Mouse (Mus musculus) gastrocnemius, adult 8-10 months (tissue): ENCODE data around the gene Smarcb1. TPM values are rescaled to one million over a fixed set of nuclear protein-coding genes. Genes with fewer than 3 reads are reported as not detected.

Experiments
- DNase-seq, 2 experiments: peaks; one replicate each; pipeline ENCODE4 v3.0.0; 2022; ENCODE audit warnings: low spot score in 2 of 2
- total RNA-seq, 4 experiments: library from RNA; stranded (reverse); gene quantifications; 2 replicates each; pipeline ENCODE4 v1.2.4; 2022

Smarcb1 gene
- total RNA-seq, result 10 to 100 TPM; 11.0 to 16.7 (median 11.5) TPM

DNA sequence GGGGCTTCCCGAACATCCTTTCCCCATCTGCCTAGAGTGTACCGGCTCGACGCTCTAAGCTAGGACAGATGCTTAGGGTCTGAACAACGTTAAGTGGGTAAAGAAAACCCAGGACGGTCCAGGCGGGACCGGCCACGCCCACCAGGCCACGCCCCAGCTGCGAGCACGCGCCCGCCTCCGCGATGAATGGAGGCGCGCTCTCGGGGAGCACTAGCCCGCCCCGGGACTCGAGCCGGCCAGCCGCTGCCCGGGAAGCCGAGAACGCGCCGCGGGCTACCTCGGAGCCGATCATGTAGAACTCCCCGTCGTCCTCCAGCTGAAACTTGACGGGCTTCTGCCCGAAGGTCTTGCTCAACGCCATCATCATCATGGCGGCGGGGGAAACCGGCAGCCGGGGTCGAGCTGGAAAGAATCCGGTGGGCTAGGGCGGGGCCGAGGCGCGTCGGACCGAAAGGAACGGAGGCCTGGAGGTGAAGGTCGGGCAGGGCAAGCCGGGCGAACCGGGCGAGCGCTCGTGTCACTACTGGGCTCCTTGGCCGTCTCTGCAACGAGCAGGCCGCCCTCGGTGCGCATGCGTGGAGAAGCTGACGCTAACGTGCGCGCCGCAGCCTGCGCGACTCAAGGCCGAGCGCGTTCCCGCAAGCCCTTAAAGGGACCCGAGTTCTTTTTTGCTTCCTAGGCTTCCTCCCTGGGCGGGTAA, at the start of gene Smarcb1:
Gene Smarcb1 (minus strand): TSS at position 592 of the 700 bp plus-strand sequence.
- DNase-seq, result peak; percentile 91 to 94

DNA sequence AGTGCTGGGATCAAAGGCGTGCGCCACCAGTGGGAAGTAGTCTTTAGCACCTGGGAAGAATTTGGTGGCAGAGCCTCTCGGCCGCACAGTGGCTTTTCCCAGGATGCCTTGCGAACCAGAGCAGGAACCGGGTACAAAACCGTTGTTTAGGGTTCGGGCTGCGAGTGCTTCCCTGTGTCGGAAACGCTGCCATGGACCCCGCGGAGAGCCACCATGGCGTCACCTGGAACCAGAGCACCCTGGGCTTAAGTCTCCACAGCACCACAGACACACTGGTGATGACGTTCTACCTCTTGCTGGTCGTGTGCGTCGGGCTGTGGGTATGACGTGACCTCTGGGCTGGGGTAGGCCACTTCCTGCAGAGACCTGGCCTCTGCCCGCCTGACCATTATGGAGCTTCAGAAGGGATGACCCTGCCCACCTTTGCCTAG, 33.0 kb upstream of the Smarcb1 start, which contains the start of gene Gm5134:
Gene Gm5134 (plus strand): TSS at position 134 of the 431 bp plus-strand sequence.
- DNase-seq, result no peak

- no peak for DNase-seq
Observed at GRCm38 (mm10) chr10:75951424-75952050, 30.1 kb upstream of the Smarcb1 start.

- DNase-seq, result no peak
Observed at GRCm38 (mm10) chr10:75950791-75951210, 29.4 kb upstream of the Smarcb1 start.

DNA sequence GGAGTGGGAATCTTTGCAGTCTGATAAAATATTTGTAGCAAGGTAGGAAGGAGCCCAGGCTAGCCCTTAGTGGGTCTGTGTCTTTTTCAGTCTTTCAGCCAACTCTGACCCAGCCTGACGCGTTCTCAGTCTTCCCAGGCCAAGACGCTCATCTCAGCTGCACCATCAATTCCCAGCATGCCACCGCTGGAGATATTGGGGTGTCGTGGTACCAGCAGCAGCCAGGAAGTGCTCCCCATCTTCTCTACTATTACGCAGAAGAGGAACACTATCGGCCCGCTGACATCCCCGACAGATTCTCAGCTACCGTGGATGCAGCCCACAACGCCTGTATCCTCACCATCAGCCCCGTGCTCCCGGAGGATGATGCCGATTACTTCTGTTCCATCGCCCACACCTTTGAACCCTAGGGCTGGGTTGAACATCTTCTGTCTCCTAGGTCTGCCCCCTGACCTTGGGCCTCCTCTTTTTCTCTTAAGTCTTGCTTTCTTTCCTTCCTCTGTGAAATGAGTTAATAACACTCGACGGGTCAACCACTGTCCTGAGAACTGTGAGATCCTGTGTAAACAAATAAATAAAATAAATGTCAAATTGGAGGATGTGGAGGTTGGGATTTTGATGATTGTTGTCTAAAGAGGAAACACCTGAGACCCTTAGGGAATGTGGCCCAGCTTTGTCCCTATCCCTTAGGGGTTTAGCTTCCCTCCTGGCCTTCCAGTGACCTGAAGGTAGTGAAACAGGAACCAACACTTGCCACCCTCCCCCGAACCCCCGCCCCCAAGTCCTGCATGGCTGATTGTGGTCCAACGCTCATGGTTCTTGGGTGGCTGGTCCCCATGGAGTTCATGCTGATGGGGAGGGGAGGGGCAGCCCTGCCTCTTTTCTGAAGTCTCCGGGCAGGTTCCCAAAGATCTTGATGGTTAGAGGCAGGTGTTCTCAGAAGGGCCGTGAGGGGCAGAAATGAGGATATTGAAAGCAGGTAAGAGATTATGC, 27.9 kb upstream of the Smarcb1 start:
- DNase-seq, result no peak

GRCm38 (mm10) chr10:75948079-75948478, 26.7 kb upstream of the Smarcb1 start:
- DNase-seq, result no peak

- no peak for DNase-seq
Observed at GRCm38 (mm10) chr10:75945896-75946295, 24.5 kb upstream of the Smarcb1 start.

DNA sequence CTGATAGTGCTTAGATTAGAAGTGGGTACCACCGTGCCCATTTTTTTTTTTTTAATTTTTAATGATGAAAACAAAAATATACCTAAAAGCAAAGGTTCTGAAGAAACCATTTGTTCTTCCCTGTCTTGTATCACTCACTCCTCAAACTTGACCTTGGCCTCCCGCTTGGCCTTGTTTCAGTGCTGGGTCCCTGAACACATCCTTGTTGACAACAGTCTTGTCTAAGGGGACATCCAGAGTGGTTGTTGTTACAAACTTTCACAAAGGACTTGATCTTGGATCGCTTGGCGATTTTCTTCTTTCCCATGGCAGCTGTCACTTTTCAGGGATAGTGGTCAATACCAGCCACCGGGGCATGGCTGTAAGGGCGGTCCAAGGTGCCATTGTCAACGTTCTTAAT, 23.8 kb upstream of the Smarcb1 start:
- DNase-seq, result no peak

- no peak for DNase-seq
Observed at GRCm38 (mm10) chr10:75944066-75944772, 22.8 kb upstream of the Smarcb1 start.

DNA sequence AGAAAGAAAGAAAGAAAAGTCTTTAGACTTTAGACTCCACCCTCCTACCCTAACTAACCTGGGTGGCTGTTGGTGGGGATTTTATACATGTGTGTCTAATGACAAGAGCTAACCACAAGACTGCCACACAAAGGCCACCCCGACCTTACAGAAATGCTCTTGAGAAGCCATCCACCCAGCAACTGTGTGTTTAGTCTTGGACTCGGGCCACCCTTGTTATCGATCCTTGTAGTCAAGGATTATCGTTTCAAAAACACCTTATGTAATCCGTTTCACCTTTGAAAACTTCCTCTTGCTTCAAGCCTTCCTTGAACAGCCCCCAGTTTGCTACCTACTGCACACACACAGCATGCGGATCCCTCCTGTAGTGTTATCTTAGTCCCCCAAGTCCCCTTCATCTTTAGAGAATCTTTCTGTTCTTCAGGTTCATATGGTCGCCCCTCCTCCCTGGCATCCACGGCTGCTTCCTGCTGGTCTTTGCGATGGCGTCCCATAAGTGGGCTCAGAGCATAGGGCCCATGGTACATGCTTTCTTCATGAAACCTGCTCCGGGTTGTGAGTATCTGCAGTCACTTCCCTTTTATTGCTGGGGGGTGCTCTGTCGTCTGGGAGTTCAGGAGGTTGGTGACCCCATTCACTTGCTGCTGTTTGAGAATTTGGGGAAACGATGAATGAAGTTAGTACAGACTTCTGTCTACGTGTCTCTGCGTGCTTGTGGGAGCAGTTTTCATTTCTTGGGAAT, 21.5 kb upstream of the Smarcb1 start, which contains the start of gene Vpreb3:
Gene Vpreb3 (plus strand): TSS at position 322 of the 742 bp plus-strand sequence.
- no peak for DNase-seq

DNA sequence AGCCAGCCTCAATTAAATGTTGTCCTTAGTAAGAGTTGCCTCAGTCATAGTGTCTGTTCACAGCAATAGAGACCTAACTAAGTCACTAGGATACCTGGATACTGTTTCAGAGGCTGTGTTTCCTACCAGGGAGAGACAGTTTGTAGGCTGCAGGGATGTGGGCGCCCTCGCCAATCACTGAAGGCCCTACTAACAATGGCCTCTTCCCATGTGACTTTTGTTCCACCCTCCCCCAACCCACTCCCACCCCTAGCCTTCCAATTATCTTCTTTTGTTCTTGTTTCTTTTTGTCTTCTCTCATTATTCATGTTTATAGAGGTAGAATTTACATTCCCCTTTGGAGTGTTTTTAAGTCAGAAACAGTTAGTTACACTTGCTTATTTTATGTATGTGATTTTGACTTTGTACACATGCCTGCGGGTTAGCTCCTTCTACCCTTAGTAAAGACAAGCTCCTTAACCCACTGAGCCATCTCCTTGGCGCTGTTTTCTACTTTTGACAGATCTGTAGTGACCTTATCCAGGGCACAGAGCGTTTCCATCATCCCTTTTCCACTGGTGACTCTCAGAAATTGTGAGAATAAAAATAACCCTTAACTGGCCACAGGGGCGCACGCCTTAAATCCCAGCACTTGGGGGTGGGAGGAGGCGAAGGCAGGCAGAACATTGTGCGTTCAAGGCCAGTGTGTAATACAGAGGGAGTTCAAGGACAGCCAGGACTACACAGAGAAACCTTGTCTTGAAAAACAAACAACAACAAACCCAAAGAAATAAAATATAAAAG, 19.8 kb upstream of the Smarcb1 start:
- DNase-seq, result no peak

DNA sequence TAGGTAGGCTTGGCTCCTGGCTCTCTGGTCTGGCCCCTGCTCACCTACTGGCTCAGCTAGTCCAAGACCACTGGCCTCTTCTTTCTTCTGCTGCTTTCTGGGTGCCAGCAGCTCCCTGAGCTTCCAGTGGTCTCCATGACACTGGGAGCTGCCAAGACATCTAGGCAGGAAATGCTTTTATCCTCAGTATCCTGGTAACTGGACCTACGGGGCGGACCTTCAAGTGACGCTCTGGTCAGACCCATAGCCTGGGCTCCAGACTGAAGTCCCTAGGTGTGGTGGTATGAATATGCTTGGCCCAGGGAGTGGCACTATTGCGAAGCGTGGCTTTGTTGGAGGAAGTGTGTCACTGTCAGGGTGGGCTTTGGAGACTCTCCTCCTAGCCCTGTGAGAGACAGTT, 19.1 kb upstream of the Smarcb1 start, which contains the start of gene Gm867:
Gene Gm867 (minus strand): TSS at position 153 of the 400 bp plus-strand sequence.
- no peak for DNase-seq

GRCm38 (mm10) chr10:75939481-75940234, 18.2 kb upstream of the Smarcb1 start:
- no peak for DNase-seq

GRCm38 (mm10) chr10:75937851-75938643, 16.6 kb upstream of the Smarcb1 start:
- DNase-seq, result no peak

- DNase-seq, result no peak
Observed at GRCm38 (mm10) chr10:75936909-75937667, 15.7 kb upstream of the Smarcb1 start.

GRCm38 (mm10) chr10:75935680-75936541, 14.5 kb upstream of the Smarcb1 start, which contains the start of gene Mmp11:
Mmp11 (minus strand) TSS chr10:75936496.
- peak; percentile 57 to 69 for DNase-seq
